Mouse (Mus musculus): ENCODE measurements at regions not wholly inside any gene's neighbourhood (a gene's known extent, or its start where the extent isn't known, plus 50 kb on each side); places are given as distances from the start of the nearest gene placed in this dataset.

GRCm38 (mm10) chr13:83055865-83056264 lies 448.0 kb upstream of the Mef2c start:
- TF ChIP-seq CTCF (IDR thresholded peaks at IDR 0.05; ENCODE audit: low read depth) = no peak
- no peak overlapping the region for H3K4me3 ChIP-seq (ENCODE audit: low read depth, low read length)
- DNase-seq = no peak
- no peak overlapping the region for H3K27ac ChIP-seq (ENCODE audit: low read depth, low read length)
- no peaks in the 10 kb centered on the region for H3K4me1 ChIP-seq (ENCODE audit: insufficient read depth)
- no peaks in the 10 kb centered on the region for H3K9me3 ChIP-seq (ENCODE audit: low read length)
- no peaks in the 10 kb centered on the region for H3K36me3 ChIP-seq (ENCODE audit: insufficient read depth)
- ATAC-seq = no peak
- no peak overlapping the region for H3K9ac ChIP-seq
- H3K27me3 ChIP-seq (ENCODE audit: insufficient read depth, low read length) = no peaks in the 10 kb centered on the region
- H3K4me2 ChIP-seq (ENCODE audit: low read depth) = no peak overlapping the region
- 79% methylated on average over 2 of the region's 2 CpGs for WGBS

- Histone ChIP-seq H3K27ac (ENCODE audit: low read depth, low read length) (no peak overlapping the region), H3K4me2 (ENCODE audit: low read depth) (no peak overlapping the region), H3K4me3 (ENCODE audit: low read depth, low read length) (no peak overlapping the region), H3K36me3 (ENCODE audit: insufficient read depth) (no peaks in the 10 kb centered on the region), H3K9me3 (ENCODE audit: low read length) (no peaks in the 10 kb centered on the region), H3K4me1 (ENCODE audit: insufficient read depth) (no peaks in the 10 kb centered on the region), H3K27me3 (ENCODE audit: insufficient read depth, low read length) (no peaks in the 10 kb centered on the region), H3K9ac (no peak overlapping the region)
- ATAC-seq = no peak
- no peak for TF ChIP-seq CTCF (IDR thresholded peaks at IDR 0.05; ENCODE audit: low read depth)
- WGBS = 86% methylated on average over 2 of the region's 2 CpGs
- no peak for DNase-seq
Observed at GRCm38 (mm10) chr13:83056415-83056814, 447.4 kb upstream of the Mef2c start.

- ATAC-seq = no peak
- WGBS = 78% methylated on average over 5 of the region's 5 CpGs
Observed at GRCm38 (mm10) chr13:83064727-83065126, 439.1 kb upstream of the Mef2c start.

GRCm38 (mm10) chr13:83065201-83065600 lies 438.6 kb upstream of the Mef2c start:
- no peak overlapping the region for H3K9ac ChIP-seq
- H3K4me2 ChIP-seq (ENCODE audit: low read depth) = no peak overlapping the region
- no peaks in the 10 kb centered on the region for H3K27me3 ChIP-seq (ENCODE audit: insufficient read depth, low read length)
- H3K4me1 ChIP-seq (ENCODE audit: insufficient read depth) = no peaks in the 10 kb centered on the region
- TF ChIP-seq CTCF (IDR thresholded peaks at IDR 0.05; ENCODE audit: low read depth) = no peak
- no peaks in the 10 kb centered on the region for H3K36me3 ChIP-seq (ENCODE audit: insufficient read depth)
- no peak overlapping the region for H3K27ac ChIP-seq (ENCODE audit: low read depth, low read length)
- ATAC-seq (no peak), DNase-seq (no peak)
- H3K4me3 ChIP-seq (ENCODE audit: low read depth, low read length) = no peak overlapping the region
- WGBS = 87% methylated on average over 3 of the region's 3 CpGs
- no peaks in the 10 kb centered on the region for H3K9me3 ChIP-seq (ENCODE audit: low read length)

More at GRCm38 (mm10) chr13:83064727-83065126, 439.1 kb upstream of the Mef2c start:
- Histone ChIP-seq H3K27ac (ENCODE audit: low read depth, low read length) (no peak overlapping the region), H3K4me3 (ENCODE audit: low read depth, low read length) (no peak overlapping the region), H3K4me1 (ENCODE audit: insufficient read depth) (no peaks in the 10 kb centered on the region), H3K27me3 (ENCODE audit: insufficient read depth, low read length) (no peaks in the 10 kb centered on the region), H3K9ac (no peak overlapping the region), H3K36me3 (ENCODE audit: insufficient read depth) (no peaks in the 10 kb centered on the region), H3K4me2 (ENCODE audit: low read depth) (no peak overlapping the region), H3K9me3 (ENCODE audit: low read length) (no peaks in the 10 kb centered on the region)
- TF ChIP-seq CTCF (IDR thresholded peaks at IDR 0.05; ENCODE audit: low read depth) = no peak
- DNase-seq = no peak

- Histone ChIP-seq H3K9ac (no peak overlapping the region), H3K27me3 (ENCODE audit: insufficient read depth, low read length) (no peaks in the 10 kb centered on the region), H3K4me3 (ENCODE audit: low read depth, low read length) (no peak overlapping the region), H3K9me3 (ENCODE audit: low read length) (no peaks in the 10 kb centered on the region), H3K4me1 (ENCODE audit: insufficient read depth) (no peaks in the 10 kb centered on the region), H3K27ac (ENCODE audit: low read depth, low read length) (no peak overlapping the region), H3K36me3 (ENCODE audit: insufficient read depth) (no peaks in the 10 kb centered on the region), H3K4me2 (ENCODE audit: low read depth) (no peak overlapping the region)
- TF ChIP-seq CTCF (IDR thresholded peaks at IDR 0.05; ENCODE audit: low read depth) = no peak
- no peak for ATAC-seq
- WGBS = 55% methylated on average over 8 of the region's 8 CpGs
- DNase-seq = no peak
Observed at GRCm38 (mm10) chr13:83066115-83066753, 437.6 kb upstream of the Mef2c start.

- no peak for ATAC-seq
- 84% methylated on average over 2 of the region's 2 CpGs for WGBS
- DNase-seq = no peak
Observed at GRCm38 (mm10) chr13:83067496-83067895, 436.3 kb upstream of the Mef2c start.

GRCm38 (mm10) chr13:83068588-83068987 lies 435.2 kb upstream of the Mef2c start:
- no peaks in the 10 kb centered on the region for H3K36me3 ChIP-seq (ENCODE audit: insufficient read depth)
- H3K27ac ChIP-seq (ENCODE audit: low read depth, low read length) = no peak overlapping the region
- DNase-seq (no peak), ATAC-seq (no peak)
- no peaks in the 10 kb centered on the region for H3K4me1 ChIP-seq (ENCODE audit: insufficient read depth)
- H3K9ac ChIP-seq = no peak overlapping the region
- H3K27me3 ChIP-seq (ENCODE audit: insufficient read depth, low read length) = no peaks in the 10 kb centered on the region
- H3K4me3 ChIP-seq (ENCODE audit: low read depth, low read length) = no peak overlapping the region
- 90% methylated on average over 1 of the region's 1 CpGs for WGBS
- TF ChIP-seq CTCF (IDR thresholded peaks at IDR 0.05; ENCODE audit: low read depth) = no peak
- no peak overlapping the region for H3K4me2 ChIP-seq (ENCODE audit: low read depth)
- no peaks in the 10 kb centered on the region for H3K9me3 ChIP-seq (ENCODE audit: low read length)

More at GRCm38 (mm10) chr13:83067496-83067895, 436.3 kb upstream of the Mef2c start:
- H3K4me3 ChIP-seq (ENCODE audit: low read depth, low read length) = no peak overlapping the region
- H3K36me3 ChIP-seq (ENCODE audit: insufficient read depth) = no peaks in the 10 kb centered on the region
- no peak overlapping the region for H3K9ac ChIP-seq
- no peaks in the 10 kb centered on the region for H3K9me3 ChIP-seq (ENCODE audit: low read length)
- H3K27me3 ChIP-seq (ENCODE audit: insufficient read depth, low read length) = no peaks in the 10 kb centered on the region
- H3K4me1 ChIP-seq (ENCODE audit: insufficient read depth) = no peaks in the 10 kb centered on the region
- H3K27ac ChIP-seq (ENCODE audit: low read depth, low read length) = no peak overlapping the region
- TF ChIP-seq CTCF (IDR thresholded peaks at IDR 0.05; ENCODE audit: low read depth) = no peak
- no peak overlapping the region for H3K4me2 ChIP-seq (ENCODE audit: low read depth)

Measured in forebrain, postnatal 0 days (tissue).